Mouse (Mus musculus): Measurements from ENCODE around the gene Smad9.

The Smad9 gene

DNA sequence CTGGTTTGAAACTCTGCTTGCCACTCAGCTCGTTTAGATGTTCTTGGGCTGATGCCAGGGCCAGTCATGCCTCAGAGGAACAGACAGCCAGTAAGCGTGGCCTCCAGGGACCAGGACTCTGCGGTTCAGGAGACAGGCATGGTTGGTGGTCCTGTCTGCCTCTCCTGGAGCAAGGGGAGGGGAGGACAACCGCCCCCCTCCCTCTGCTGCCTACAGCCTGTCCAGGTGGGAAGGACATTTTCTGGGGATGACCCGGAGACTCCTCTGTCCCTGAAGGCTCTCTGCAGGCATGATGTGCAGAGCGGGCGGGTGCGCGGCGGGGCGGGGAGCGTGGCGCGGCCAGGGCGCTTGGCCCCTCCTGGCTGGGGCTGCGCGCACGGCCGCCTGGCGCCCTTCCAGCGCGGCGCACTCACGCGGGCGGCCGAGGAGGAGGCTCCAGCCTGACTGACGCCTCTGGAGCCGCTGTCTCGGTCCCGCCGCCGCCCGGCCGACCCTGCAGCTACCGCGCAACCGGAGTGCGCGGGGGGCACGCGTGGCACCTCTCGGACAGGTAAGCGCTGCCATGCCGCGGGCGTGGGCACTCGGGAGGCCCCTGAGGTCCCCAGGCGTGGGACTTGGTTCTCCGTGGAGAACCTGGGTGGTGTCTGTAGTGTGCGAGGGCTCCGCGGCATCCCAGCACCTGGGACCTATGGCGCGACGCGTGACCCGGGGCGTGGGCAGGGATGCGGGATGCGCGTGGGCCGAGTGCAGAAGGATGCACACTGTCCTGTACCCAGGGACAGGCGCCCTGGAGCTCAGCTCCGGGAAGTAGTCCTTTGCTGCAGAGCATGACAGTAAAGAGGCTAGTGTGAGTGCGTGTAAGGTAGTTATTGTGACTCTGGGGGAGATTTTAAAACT lies at the start of gene Smad9:
Gene Smad9 (plus strand): TSS at position 438 of the 897 bp plus-strand sequence.
- in situ Hi-C loops (cut with MboI), result no loop called here

DNA sequence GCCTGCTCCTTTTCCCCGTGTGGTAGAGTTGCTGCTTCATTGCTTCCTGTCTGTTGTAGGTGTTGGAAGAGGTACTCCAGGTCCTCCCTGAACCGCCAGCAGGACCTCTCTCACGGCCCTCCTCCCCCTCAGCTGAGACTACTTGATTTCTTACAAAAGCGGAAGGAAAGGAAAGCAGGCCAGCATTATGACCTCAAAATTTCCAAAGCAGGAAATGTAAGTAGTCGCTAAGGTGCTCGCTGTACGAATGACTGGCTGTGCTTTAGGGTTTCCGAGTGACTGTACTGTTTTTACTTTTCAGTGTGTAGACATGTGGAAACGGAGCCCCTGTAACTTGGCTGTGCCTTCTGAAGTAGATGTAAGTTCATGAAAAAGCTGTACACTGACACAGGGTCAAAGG lies 46.4 kb upstream of the Smad9 start:
- in situ Hi-C loops (cut with MboI), result no loop called here

GRCm38 (mm10) chr3:54714253-54714652 lies 41.1 kb upstream of the Smad9 start, which contains the start of gene Gm21958:
Gene Gm21958 (minus strand): TSS chr3:54714353.
- in situ Hi-C loops (cut with MboI), result no loop called here

DNA sequence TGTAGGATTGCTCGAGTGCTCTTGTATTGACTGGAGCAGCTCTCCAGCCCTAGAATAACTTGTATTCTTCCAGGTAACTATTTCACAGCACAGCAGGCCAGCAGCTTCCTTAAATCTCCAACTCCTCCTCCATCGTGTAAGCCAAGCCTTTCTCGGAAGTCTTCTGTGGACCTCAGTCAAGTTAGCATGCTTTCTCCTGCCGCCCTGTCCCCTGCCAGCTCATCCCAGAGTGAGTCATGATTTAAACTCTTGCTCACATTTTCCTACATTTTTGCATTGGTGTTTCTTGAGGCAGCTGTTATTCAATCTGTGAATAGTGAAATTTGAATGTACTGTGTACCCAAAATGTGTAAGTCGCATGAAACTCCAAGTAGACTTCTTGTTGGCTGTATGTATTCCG lies 39.9 kb upstream of the Smad9 start:
- in situ Hi-C loops (cut with MboI), result no loop called here

DNA sequence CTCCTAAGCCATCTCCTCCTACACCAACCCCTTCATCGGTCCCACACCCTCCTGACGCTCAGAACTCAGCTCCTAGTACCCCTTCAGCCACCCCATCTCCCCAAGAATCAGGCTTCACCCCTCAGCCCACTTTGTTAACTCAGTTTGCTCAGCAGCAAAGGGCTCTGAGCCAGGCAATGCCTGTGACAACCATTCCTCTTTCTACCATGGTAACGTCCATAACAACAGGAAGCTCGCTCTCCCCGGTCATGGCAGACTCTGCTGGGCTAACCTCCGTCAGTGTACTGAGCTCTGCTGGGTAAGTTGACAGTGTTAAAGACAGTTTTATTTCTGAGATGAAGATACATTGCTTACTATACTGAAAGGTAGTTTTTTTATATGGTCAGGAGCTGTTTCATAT lies 38.0 kb upstream of the Smad9 start:
- in situ Hi-C loops (cut with MboI), result no loop called here

DNA sequence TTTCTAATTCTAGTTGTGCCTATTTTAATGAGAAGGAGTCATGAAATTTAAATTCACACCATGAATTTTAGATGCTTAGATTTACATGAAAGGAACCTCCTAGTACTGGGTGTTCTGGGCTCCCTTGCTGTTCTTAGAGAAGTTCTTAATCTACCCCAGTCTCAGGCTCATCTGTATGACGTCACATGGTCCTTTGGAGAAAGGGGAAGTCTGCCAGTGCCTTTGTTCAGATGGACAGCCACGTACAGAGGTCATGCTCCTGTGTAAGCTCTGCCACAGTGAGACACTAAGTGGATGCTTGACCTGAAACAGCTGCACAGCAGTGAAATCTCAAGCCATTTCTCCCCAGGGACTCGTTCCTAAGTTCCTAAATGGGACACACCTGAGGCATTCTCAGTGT lies 36.4 kb upstream of the Smad9 start:
- in situ Hi-C loops (cut with MboI), result no loop called here

DNA sequence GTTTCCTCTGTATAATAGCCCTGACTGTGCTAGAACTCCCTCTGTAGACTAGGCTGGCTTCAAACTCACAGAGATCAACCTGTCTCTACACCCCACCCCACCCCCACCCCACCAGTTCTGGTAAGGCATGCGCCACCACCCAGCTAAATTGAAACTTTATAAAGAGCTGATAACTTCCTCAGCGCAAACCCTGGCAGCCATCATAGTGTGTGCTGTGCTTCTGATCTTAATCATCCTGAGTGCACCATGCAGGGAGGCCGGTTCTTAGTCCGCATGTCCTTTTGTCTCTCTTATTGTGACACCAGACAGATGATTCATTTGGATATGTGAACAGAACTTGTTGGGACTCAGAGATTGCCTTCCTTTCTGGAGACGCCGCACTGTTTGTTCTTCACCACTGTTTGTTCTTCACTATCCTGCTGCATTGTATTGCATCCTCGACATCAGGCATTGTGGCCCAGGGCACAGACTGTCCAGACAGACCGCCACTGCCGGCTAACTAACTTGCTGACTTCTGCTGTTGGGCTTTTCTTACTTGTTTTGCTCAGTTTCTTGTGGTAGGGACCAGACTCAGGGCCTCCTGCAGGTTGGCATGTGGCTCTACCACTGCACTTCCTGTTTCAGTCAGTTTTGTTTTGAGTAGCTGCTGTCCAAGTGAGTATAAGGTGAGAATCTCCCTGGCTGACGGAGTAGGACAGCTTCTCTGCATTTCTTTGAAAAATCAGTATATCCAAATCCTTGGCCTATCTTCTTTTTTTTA lies 31.5 kb upstream of the Smad9 start:
- in situ Hi-C loops (cut with MboI), result no loop called here

DNA sequence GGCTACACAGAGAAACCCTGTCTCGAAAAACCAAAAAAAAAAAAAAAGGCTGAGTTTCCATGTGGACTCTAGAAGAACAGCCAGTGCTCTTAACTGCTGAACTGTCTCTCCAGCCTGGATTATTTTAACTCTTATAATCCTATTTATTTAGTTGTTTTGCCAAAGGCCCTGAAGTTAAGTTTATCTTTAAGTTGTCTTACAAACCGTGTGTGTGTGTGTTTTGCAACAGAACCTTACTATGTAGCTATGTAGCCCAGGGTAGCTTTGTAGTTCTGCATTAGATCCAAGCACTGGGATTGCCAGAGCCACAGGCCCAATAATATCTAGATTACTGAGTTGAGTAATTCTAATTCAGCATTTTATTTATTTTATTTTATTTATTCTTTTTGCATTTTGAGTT lies 30.0 kb upstream of the Smad9 start:
- in situ Hi-C loops (cut with MboI), result no loop called here

GRCm38 (mm10) chr3:54727588-54727987 lies 27.8 kb upstream of the Smad9 start:
- in situ Hi-C loops (cut with MboI), result no loop called here

- in situ Hi-C loops (cut with MboI), result no loop called here
These were observed 27.3 kb upstream of the Smad9 start for GRCm38 (mm10) chr3:54728100-54728499.

GRCm38 (mm10) chr3:54731626-54732150 lies 23.7 kb upstream of the Smad9 start:
- in situ Hi-C loops (cut with MboI), result no loop called here

GRCm38 (mm10) chr3:54732371-54732770 lies 23.0 kb upstream of the Smad9 start:
- in situ Hi-C loops (cut with MboI), result no loop called here

GRCm38 (mm10) chr3:54734411-54735246 lies 20.8 kb upstream of the Smad9 start:
- in situ Hi-C loops (cut with MboI), result no loop called here

DNA sequence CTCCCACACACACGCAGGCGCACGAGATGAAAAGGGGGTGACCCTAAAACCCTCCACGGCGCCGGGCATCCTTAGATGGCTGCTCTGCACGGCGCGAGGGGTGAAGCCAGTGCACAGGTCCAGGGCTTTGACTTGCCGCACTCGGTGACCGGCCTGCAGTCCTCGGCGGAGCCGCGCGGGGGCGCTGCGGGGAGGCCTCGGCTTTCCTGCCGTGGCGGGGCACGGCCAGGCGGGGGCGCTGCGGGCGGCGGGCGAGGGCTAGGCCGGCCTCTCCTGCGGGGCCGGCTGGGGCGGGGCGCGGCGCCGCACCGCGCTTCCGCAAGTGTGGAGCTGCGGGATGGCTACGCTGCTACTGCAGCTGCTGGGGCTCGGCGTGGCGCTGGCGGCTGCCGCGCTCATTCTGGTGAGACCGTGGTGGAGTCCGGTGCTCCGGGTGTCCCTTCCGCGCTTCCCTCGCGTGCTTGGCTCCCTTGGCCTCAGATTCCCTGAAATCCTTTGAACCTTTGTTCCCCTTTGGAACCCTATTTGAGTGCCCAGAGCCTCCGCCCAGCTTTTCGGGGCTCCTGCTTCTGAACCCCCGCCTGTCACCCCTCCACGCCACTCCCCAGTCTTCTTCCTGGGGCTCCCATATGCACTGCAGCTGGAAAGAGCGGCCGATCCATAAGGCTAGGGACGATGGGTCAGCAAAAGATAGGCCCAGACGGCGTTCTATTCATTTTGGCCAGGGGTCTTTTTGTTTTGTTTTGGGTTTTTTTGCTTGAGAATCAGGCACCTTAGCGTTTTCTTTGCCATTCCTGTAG lies 19.9 kb upstream of the Smad9 start, which contains the start of the genes Exosc8 and Alg5:
Gene Exosc8 (minus strand): TSS at position 147 of the 800 bp plus-strand sequence.
Gene Alg5 (plus strand): TSS at position 293 of the 800 bp plus-strand sequence.
- in situ Hi-C loops (cut with MboI), result no loop called here

GRCm38 (mm10) chr3:54736101-54736927 lies 19.1 kb upstream of the Smad9 start:
- in situ Hi-C loops (cut with MboI), result no loop called here

GRCm38 (mm10) chr3:54737317-54737716 lies 18.1 kb upstream of the Smad9 start:
- in situ Hi-C loops (cut with MboI), result no loop called here

DNA sequence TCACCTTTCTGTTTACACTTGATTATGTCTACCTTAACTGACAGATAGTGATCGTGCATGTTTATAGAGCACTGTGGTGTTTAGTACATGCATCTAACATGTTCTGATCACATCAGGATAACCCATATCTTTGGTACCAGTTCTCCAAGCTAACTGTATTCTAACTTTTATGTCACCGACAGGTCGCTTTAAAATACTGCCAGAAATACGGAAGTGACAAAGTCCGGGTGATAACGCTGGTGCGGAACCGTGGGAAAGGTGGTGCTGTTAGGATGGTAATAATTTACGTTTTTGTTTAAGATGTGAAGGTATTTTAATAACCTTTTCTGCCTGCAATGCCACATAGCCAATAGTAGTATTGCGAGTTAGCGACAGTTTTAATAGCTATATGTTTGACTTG lies 13.4 kb upstream of the Smad9 start:
- in situ Hi-C loops (cut with MboI), result no loop called here

GRCm38 (mm10) chr3:54745799-54746198 lies 9.6 kb upstream of the Smad9 start:
- in situ Hi-C loops (cut with MboI), result no loop called here

- in situ Hi-C loops (cut with MboI), result no loop called here
These were observed 2.0 kb upstream of the Smad9 start for GRCm38 (mm10) chr3:54753411-54753810.

GRCm38 (mm10) chr3:54756058-54756457 lies 676 bp downstream of the Smad9 start:
- in situ Hi-C loops (cut with MboI), result no loop called here

Data from mature B cell (primary cell).